Comparison of ENCODE assay signal across 8 mouse cellular contexts in genomic region chr3:152315613-152316012, GRCm38 (mm10). TPM values are rescaled to one million over a fixed set of nuclear protein-coding genes. Genes with fewer than 3 reads are reported as not detected.
DNase-seq lines count a peak whose midpoint lies in the region; ATAC-seq and TF ChIP-seq lines count a peak whose summit lies in the region.

No protein-coding gene starts in this region.

- peak; percentile 96 for ATAC-seq in embryonic facial prominence, embryonic 14.5 days (ENCODE audit: low read depth)
- peak; percentile 87 for ATAC-seq in limb, embryonic 13.5 days (ENCODE audit: low FRiP score, low read depth)
- ATAC-seq in midbrain, embryonic 16.5 days, result peak; percentile 72; the same call in 1 of the 2 replicates

- peak; percentile 31; the same call in 1 of the 2 replicates for TF ChIP-seq POLR2A in bone marrow, adult 2 months (IDR thresholded peaks at IDR 0.05; ENCODE audit: borderline replicate concordance, control insufficient read depth, low read depth, low read length)
- no peak for TF ChIP-seq POLR2A in spleen, adult 2 months (IDR thresholded peaks at IDR 0.05; ENCODE audit: low read depth, low read length)

- peak; percentile 100 for TF ChIP-seq CTCF in bone marrow, adult 2 months (IDR thresholded peaks at IDR 0.05; ENCODE audit: control insufficient read depth, insufficient read depth, low read length)
- peak; percentile 98 for TF ChIP-seq CTCF in spleen, adult 2 months (IDR thresholded peaks at IDR 0.05; ENCODE audit: extremely low read depth, insufficient read depth, insufficient read length, insufficient replicate concordance)

- H3K4me2 ChIP-seq in embryonic facial prominence, embryonic 14.5 days (ENCODE audit: low read depth, low read length), result no peak overlapping the region
- no peak overlapping the region for H3K4me2 ChIP-seq in limb, embryonic 13.5 days (replicated peaks)
- H3K4me2 ChIP-seq in midbrain, embryonic 16.5 days (ENCODE audit: low read length), result no peak overlapping the region

- no peak overlapping the region for H3K9ac ChIP-seq in embryonic facial prominence, embryonic 14.5 days (ENCODE audit: low read depth, low read length)
- H3K9ac ChIP-seq in limb, embryonic 13.5 days, result no peak overlapping the region
- no peak overlapping the region for H3K9ac ChIP-seq in midbrain, embryonic 16.5 days (ENCODE audit: low read depth, low read length)

- no peaks in the 10 kb centered on the region for H3K9me3 ChIP-seq in embryonic facial prominence, embryonic 14.5 days (ENCODE audit: control insufficient read depth, low read length)
- H3K9me3 ChIP-seq in limb, embryonic 13.5 days, result no peaks in the 10 kb centered on the region
- H3K9me3 ChIP-seq in midbrain, embryonic 16.5 days (replicated peaks; ENCODE audit: control insufficient read depth, low read length, poor library complexity, severe bottlenecking), result no peaks in the 10 kb centered on the region

- WGBS in bone marrow, adult 2 months, result 8% methylated on average over 7 of the region's 7 CpGs
- WGBS in embryonic facial prominence, embryonic 14.5 days, result 8% methylated on average over 7 of the region's 7 CpGs
- 13% methylated on average over 7 of the region's 7 CpGs for WGBS in limb, embryonic 13.5 days
- 10% methylated on average over 7 of the region's 7 CpGs for WGBS in midbrain, embryonic 16.5 days
- WGBS in spleen, adult 2 months, result 17% methylated on average over 7 of the region's 7 CpGs

- H3K4me1 ChIP-seq in bone marrow, adult 2 months (ENCODE audit: control insufficient read depth, insufficient read depth, low read length), result no peaks in the 10 kb centered on the region
- H3K4me1 ChIP-seq in embryonic facial prominence, embryonic 14.5 days (ENCODE audit: control insufficient read depth, insufficient read depth, low read length), result no peaks in the 10 kb centered on the region
- no peaks in the 10 kb centered on the region for H3K4me1 ChIP-seq in limb, embryonic 13.5 days
- H3K4me1 ChIP-seq in midbrain, embryonic 16.5 days (ENCODE audit: control insufficient read depth, insufficient read depth, low read length), result no peaks in the 10 kb centered on the region
- no peaks in the 10 kb centered on the region for H3K4me1 ChIP-seq in spleen, adult 2 months (ENCODE audit: control insufficient read depth, insufficient read depth, insufficient read length)

- DNase-seq in B cell, adult 2 months, result peak; percentile 75 to 77
- peak; percentile 88 for DNase-seq in embryonic facial prominence, embryonic 14.5 days (ENCODE audit: low spot score)
- DNase-seq in heart, adult 9 months (ENCODE audit: low spot score in 2 of 2), result peak; percentile 69 to 84
- peak; percentile 76 to 84 for DNase-seq in kidney, adult 8-10 months
- peak; percentile 62 to 74 for DNase-seq in spleen, adult 2 months (ENCODE audit: low read depth in 1 of 2, low spot score in 2 of 2)

- H3K27ac ChIP-seq in bone marrow, adult 2 months (ENCODE audit: control insufficient read depth, insufficient read depth, low read depth, low read length, poor library complexity), result no peak overlapping the region
- H3K27ac ChIP-seq in embryonic facial prominence, embryonic 14.5 days (replicated peaks; ENCODE audit: low read depth, low read length), result no peak overlapping the region
- no peak overlapping the region for H3K27ac ChIP-seq in limb, embryonic 13.5 days
- H3K27ac ChIP-seq in midbrain, embryonic 16.5 days (ENCODE audit: low read length), result no peak overlapping the region
- no peak overlapping the region for H3K27ac ChIP-seq in spleen, adult 2 months (ENCODE audit: insufficient read depth, low read length)

- H3K4me3 ChIP-seq in bone marrow, adult 2 months (replicated peaks; ENCODE audit: control insufficient read depth, low read depth, low read length), result no peak overlapping the region
- no peak overlapping the region for H3K4me3 ChIP-seq in embryonic facial prominence, embryonic 14.5 days (ENCODE audit: low read depth, low read length)
- H3K4me3 ChIP-seq in limb, embryonic 13.5 days, result no peak overlapping the region
- no peak overlapping the region for H3K4me3 ChIP-seq in midbrain, embryonic 16.5 days (ENCODE audit: low read depth, low read length)
- H3K4me3 ChIP-seq in spleen, adult 2 months (ENCODE audit: extremely low read depth, insufficient read depth, insufficient read length), result no peak overlapping the region

- H3K36me3 ChIP-seq in embryonic facial prominence, embryonic 14.5 days (ENCODE audit: control insufficient read depth, insufficient read depth, low read length), result peaks cover 23% of the 10 kb centered on the region
- peaks cover 40% of the 10 kb centered on the region for H3K36me3 ChIP-seq in limb, embryonic 13.5 days
- H3K36me3 ChIP-seq in midbrain, embryonic 16.5 days (ENCODE audit: control insufficient read depth, insufficient read depth, low read length), result peaks cover 9% of the 10 kb centered on the region
- peaks cover 3% of the 10 kb centered on the region for H3K36me3 ChIP-seq in spleen, adult 2 months (ENCODE audit: control insufficient read depth, insufficient read depth, low read length)

- H3K27me3 ChIP-seq in embryonic facial prominence, embryonic 14.5 days (replicated peaks; ENCODE audit: control insufficient read depth, insufficient read depth, low read length), result no peaks in the 10 kb centered on the region
- H3K27me3 ChIP-seq in limb, embryonic 13.5 days, result no peaks in the 10 kb centered on the region
- H3K27me3 ChIP-seq in midbrain, embryonic 16.5 days (ENCODE audit: control insufficient read depth, insufficient read depth, low read depth, low read length), result no peaks in the 10 kb centered on the region
- H3K27me3 ChIP-seq in spleen, adult 2 months (ENCODE audit: control insufficient read depth, insufficient read depth, low read length), result no peaks in the 10 kb centered on the region

RNA-seq across cellular contexts. Expression of gene Miga1, which starts 24.6 kb away (rescaled TPM):
- polyA plus RNA-seq in bone marrow, adult 2 months (2011; ENCODE audit: insufficient read depth, insufficient read length, low replicate concordance, missing spikeins), result 0.65 and 2.8 TPM in 2 replicates
- polyA plus RNA-seq in embryonic facial prominence, embryonic 14.5 days (2014; fragmentation: Nextera tagmentation; extraction: Ambion mirVana), result 17.3 and 18.5 TPM in 2 replicates
- polyA plus RNA-seq in limb, embryonic 13.5 days (2015; fragmentation: Nextera tagmentation; extraction: Ambion mirVana), result 19.0 and 21.9 TPM in 2 replicates
- polyA plus RNA-seq in midbrain, embryonic 16.5 days (2015; fragmentation: Nextera tagmentation; extraction: Ambion mirVana), result 18.4 and 19.3 TPM in 2 replicates
- 4.6 and 8.8 TPM in 2 replicates for polyA plus RNA-seq in spleen, adult 2 months (2012; rRNA removed)

RNA-seq across cellular contexts. Expression of gene Usp33, which starts 30.7 kb away (rescaled TPM):
- polyA plus RNA-seq in bone marrow, adult 2 months (2011; ENCODE audit: insufficient read depth, insufficient read length, low replicate concordance, missing spikeins), result 16.6 and 29.3 TPM in 2 replicates
- polyA plus RNA-seq in embryonic facial prominence, embryonic 14.5 days (2014; fragmentation: Nextera tagmentation; extraction: Ambion mirVana), result 46.2 and 46.8 TPM in 2 replicates
- polyA plus RNA-seq in limb, embryonic 13.5 days (2015; fragmentation: Nextera tagmentation; extraction: Ambion mirVana), result 44.1 and 50.6 TPM in 2 replicates
- polyA plus RNA-seq in midbrain, embryonic 16.5 days (2015; fragmentation: Nextera tagmentation; extraction: Ambion mirVana), result 99.6 and 102 TPM in 2 replicates
- polyA plus RNA-seq in spleen, adult 2 months (2012; rRNA removed), result 6.7 and 7.3 TPM in 2 replicates

RNA-seq across cellular contexts. Expression of gene Nexn, which starts 49.5 kb away (rescaled TPM):
- polyA plus RNA-seq in bone marrow, adult 2 months (2011; ENCODE audit: insufficient read depth, insufficient read length, low replicate concordance, missing spikeins), result 2.3 and 7.3 TPM in 2 replicates
- 30.8 and 42.0 TPM in 2 replicates for polyA plus RNA-seq in embryonic facial prominence, embryonic 14.5 days (2014; fragmentation: Nextera tagmentation; extraction: Ambion mirVana)
- polyA plus RNA-seq in limb, embryonic 13.5 days (2015; fragmentation: Nextera tagmentation; extraction: Ambion mirVana), result 26.0 and 27.9 TPM in 2 replicates
- 1.8 TPM in 2 replicates for polyA plus RNA-seq in midbrain, embryonic 16.5 days (2015; fragmentation: Nextera tagmentation; extraction: Ambion mirVana)
- 0.18 TPM in 1 of 2 replicates, not detected in the other for polyA plus RNA-seq in spleen, adult 2 months (2012; rRNA removed)
